Mouse (Mus musculus): ENCODE data around the gene Sept11.

DNA sequence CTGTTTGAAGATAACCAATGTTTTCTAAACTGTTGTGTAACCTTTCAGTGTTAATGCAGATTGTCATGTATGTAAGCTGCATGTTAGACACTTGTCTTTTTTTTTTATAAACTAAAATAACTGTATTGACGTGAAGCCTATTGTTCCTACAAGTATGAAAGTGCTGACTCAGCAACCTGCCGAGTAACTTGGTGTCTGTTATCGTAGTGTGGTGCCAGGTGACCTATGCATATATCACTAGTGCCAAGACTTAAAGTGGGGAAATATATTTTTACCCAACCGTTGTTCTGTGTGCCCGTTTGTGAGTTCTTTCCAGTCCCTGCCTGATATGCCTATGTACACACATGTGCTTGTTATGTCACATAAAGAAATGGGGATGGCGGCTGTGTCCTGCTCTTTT, 81.4 kb downstream of the Sept11 start:
- TF ChIP-seq MEF2A (IDR thresholded peaks at IDR 0.05; ENCODE audit: extremely low read depth, insufficient replicate concordance, low read depth, low read length, poor library complexity, severe bottlenecking) (no peak), SIN3A (IDR thresholded peaks at IDR 0.05; ENCODE audit: low read length) (no peak), CTCF (IDR thresholded peaks at IDR 0.05 in 2 of 3, conservative IDR thresholded peaks at IDR 0.05 in 1 of 3; ENCODE audit: control insufficient read depth in 1 of 3, insufficient read depth in 1 of 3, low read depth in 2 of 3, low read length in 3 of 3, poor library complexity in 1 of 3, severe bottlenecking in 1 of 3) (no peak), TAL1 (IDR thresholded peaks at IDR 0.05; ENCODE audit: low read length) (no peak), EP300 (IDR thresholded peaks at IDR 0.05; ENCODE audit: low read depth in 1 of 2, low read length in 2 of 2) (no peak), GABPA (IDR thresholded peaks at IDR 0.05; ENCODE audit: low read depth, low read length) (no peak), POLR2A (IDR thresholded peaks at IDR 0.05; ENCODE audit: control insufficient read depth in 1 of 2, insufficient read depth in 1 of 2, low read depth in 1 of 2, low read length in 2 of 2, poor library complexity in 1 of 2) (no peak), POLR2AphosphoS5 (IDR thresholded peaks at IDR 0.05; ENCODE audit: borderline replicate concordance, low read depth, low read length) (no peak), USF1 (IDR thresholded peaks at IDR 0.05; ENCODE audit: low read depth, low read length) (no peak), E2F4 (IDR thresholded peaks at IDR 0.05; ENCODE audit: borderline replicate concordance, low read depth, low read length) (no peak), MYC (IDR thresholded peaks at IDR 0.05; ENCODE audit: low read depth, low read length) (no peak), UBTF (IDR thresholded peaks at IDR 0.05; ENCODE audit: borderline replicate concordance, insufficient read depth, low read depth, low read length) (no peak)

Data from MEL (cell line).